Mouse (Mus musculus): ENCODE results near the gene Dhrs2. TPM values are rescaled to one million over a fixed set of nuclear protein-coding genes. Genes with fewer than 3 reads are reported as not detected.

Dhrs2 gene
- total RNA-seq, 4 experiments from 2014 or later = not detected

DNA sequence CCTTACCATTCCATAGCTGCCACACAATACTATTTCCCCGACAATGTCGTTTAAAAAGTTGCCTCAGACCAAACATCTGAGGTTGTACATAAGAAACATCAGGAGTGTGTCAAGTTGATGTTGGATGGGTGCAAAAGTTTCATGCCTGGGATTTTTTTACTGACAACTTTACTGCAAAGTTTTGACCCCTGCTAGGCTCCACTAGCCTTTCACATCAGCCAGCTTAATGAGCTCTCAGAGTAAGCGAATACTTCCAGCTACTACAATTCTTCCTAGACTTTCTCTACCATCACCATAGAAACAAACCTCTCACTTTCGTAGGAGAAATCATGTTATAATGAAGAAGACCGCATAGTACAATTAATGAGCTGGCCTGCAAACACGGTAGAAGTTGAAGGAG, 26.5 kb downstream of the Dhrs2 start:
- no peak for DNase-seq (ENCODE audit: low spot score in 2 of 2)

- no peak for DNase-seq (ENCODE audit: low spot score in 2 of 2)
Measured at GRCm38 (mm10) chr14:55253580-55253979, 31.8 kb downstream of the Dhrs2 start.

DNA sequence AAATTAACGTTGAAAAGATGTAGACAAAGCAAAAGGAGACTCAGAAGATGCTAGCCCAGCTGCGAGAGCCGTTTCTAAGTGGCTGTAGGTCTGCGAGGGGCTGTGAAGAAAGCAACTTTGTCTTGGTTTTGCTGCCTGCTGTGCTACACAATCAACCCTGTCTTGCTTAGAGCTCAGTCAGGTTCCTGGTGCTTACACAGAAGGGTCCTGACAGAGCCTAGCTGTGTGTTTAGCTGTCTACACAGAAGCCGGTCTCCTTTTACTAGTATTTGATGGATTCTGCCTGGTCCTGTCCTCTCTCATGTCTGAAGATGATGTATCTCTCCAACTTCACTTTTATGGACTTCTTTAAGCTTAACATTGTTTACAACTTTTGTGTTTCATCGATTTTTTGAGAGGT, 33.6 kb downstream of the Dhrs2 start:
- DNase-seq (ENCODE audit: low spot score in 2 of 2) = no peak

GRCm38 (mm10) chr14:55271158-55271557, 49.4 kb downstream of the Dhrs2 start:
- DNase-seq (ENCODE audit: low spot score in 2 of 2) = peak; percentile 19 to 37

- no peak for DNase-seq (ENCODE audit: low spot score in 2 of 2)
Measured at GRCm38 (mm10) chr14:55273023-55273422, 51.2 kb downstream of the Dhrs2 start.

DNA sequence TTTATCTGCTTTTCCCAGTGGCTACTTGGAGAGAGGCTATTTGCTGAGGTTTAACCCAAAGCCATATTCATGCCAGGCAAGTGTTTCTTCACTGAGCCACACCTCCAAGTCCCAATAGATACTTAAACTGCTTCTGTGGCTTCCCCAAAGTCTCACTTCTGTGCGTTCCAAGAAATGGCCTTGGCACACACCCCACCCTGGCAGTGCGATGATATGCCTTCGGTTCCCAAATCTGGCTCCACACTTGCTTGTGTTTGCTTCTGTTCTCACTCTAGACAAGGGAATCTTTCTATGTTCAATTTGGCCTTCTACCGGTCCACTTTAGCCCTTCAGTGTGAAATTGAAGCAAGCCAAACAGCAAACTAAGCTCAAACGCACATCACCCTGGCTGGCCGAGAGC, 53.0 kb downstream of the Dhrs2 start:
- no peak for DNase-seq (ENCODE audit: low spot score in 2 of 2)

DNA sequence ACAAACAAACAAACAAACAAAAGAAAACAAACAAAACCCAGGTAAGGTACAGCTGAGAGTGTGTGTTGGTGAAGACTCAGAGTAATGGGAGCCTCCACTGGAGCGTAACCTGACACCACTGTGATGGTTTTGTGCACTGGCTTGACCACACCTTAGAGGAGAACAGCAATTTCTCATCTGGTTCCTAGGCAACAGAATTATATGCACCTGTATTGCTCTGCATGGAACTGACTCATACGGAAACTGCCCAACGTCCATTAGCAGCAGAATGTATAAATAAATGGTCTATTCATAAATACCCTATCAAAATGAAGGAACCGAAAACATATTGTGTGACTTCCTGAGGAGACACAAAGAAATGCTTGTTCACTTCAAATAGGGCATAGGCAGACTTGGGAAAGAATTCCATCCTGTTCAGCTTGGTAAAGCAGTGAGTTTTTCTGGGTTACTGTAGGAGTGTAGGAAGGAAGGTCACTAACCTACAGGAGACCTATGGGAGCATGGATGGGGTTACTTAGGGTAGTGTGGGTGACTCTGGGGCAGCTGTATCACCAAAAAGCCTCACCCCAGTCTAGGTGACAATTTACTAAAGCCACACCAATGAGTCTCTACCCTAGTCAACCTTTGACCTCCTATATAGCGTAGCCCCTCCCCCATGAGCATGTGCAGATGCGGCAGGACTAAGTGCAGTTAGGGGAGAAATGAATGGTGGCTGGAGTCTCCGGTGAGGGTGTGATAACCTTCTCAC, 57.7 kb downstream of the Dhrs2 start:
- DNase-seq (ENCODE audit: low spot score in 2 of 2) = no peak

Other genes with a start within 250 kb of the Dhrs2 start
- gene Gm17428, start 245.1 kb upstream of the Dhrs2 start, total RNA-seq (2022) = not detected
- gene Myh7, start 227.4 kb upstream of the Dhrs2 start, total RNA-seq (2022) = 10 to 100 TPM in 3 of 4 experiments, 1 to 10 TPM in 1; 10.0 to 21.2 (median 13.1) TPM
- 10 to 100 TPM; 30.2 to 34.4 (median 32.0) TPM for gene Ngdn, start 206.6 kb upstream of the Dhrs2 start, total RNA-seq (2022)
- gene Zfhx2, start 129.7 kb upstream of the Dhrs2 start, total RNA-seq (2022) = 10 to 100 TPM; 36.0 to 41.7 (median 38.6) TPM
- gene Thtpa, start 127.2 kb upstream of the Dhrs2 start, total RNA-seq (2022) = 10 to 100 TPM; 26.2 to 31.5 (median 26.4) TPM
- gene Ap1g2, start 115.4 kb upstream of the Dhrs2 start, total RNA-seq (2022) = 10 to 100 TPM in 3 of 4 experiments, 1 to 10 TPM in 1; 9.1 to 12.7 (median 12.1) TPM
- gene Jph4, start 105.1 kb upstream of the Dhrs2 start, total RNA-seq (2022) = 100 to 1,000 TPM; 289 to 301 (median 292) TPM